Mouse (Mus musculus): ENCODE measurements around the gene Foxn3. TPM values are rescaled to one million over a fixed set of nuclear protein-coding genes. Genes with fewer than 3 reads are reported as not detected.

Gene Foxn3
- polyA plus RNA-seq, 1 experiment: 6.2 TPM

- WGBS: 16% methylated on average over 17 of the region's 17 CpGs
- DNase-seq (ENCODE audit: low read depth, low spot score): no peak
Measured at GRCm38 (mm10) chr12:99529687-99530411, 33.5 kb downstream of the Foxn3 start.

- 86% methylated on average over 5 of the region's 5 CpGs for WGBS
Measured at GRCm38 (mm10) chr12:99528958-99529357, 34.4 kb downstream of the Foxn3 start.

GRCm38 (mm10) chr12:99527452-99527851 lies 35.9 kb downstream of the Foxn3 start:
- DNase-seq (ENCODE audit: low read depth, low spot score): no peak
- 54% methylated on average over 6 of the region's 6 CpGs for WGBS

More at GRCm38 (mm10) chr12:99528958-99529357, 34.4 kb downstream of the Foxn3 start:
- no peak for DNase-seq (ENCODE audit: low read depth, low spot score)

GRCm38 (mm10) chr12:99526571-99527140 lies 36.7 kb downstream of the Foxn3 start:
- 62% methylated on average over 9 of the region's 9 CpGs for WGBS
- no peak for DNase-seq (ENCODE audit: low read depth, low spot score)

GRCm38 (mm10) chr12:99522882-99523281 lies 40.5 kb downstream of the Foxn3 start:
- 82% methylated on average over 2 of the region's 2 CpGs for WGBS
- no peak for DNase-seq (ENCODE audit: low read depth, low spot score)

- 94% methylated on average over 4 of the region's 4 CpGs for WGBS
- no peak for DNase-seq (ENCODE audit: low read depth, low spot score)
Measured at GRCm38 (mm10) chr12:99519862-99520261, 43.5 kb downstream of the Foxn3 start.

GRCm38 (mm10) chr12:99519191-99519614 lies 44.2 kb downstream of the Foxn3 start:
- no peak for DNase-seq (ENCODE audit: low read depth, low spot score)
- WGBS: 56% methylated on average over 9 of the region's 9 CpGs

- no peak for DNase-seq (ENCODE audit: low read depth, low spot score)
- WGBS: 88% methylated on average over 10 of the region's 10 CpGs
Measured at GRCm38 (mm10) chr12:99518640-99519039, 44.7 kb downstream of the Foxn3 start.

- WGBS: 92% methylated on average over 12 of the region's 12 CpGs
- DNase-seq (ENCODE audit: low read depth, low spot score): no peak
Measured at GRCm38 (mm10) chr12:99518126-99518525, 45.3 kb downstream of the Foxn3 start.

GRCm38 (mm10) chr12:99517296-99517695 lies 46.1 kb downstream of the Foxn3 start:
- WGBS: 96% methylated on average over 5 of the region's 5 CpGs
- no peak for DNase-seq (ENCODE audit: low read depth, low spot score)

- 74% methylated on average over 3 of the region's 3 CpGs for WGBS
- no peak for DNase-seq (ENCODE audit: low read depth, low spot score)
Measured at GRCm38 (mm10) chr12:99515481-99515880, 47.9 kb downstream of the Foxn3 start.

GRCm38 (mm10) chr12:99511644-99512043 lies 51.7 kb downstream of the Foxn3 start:
- no peak for DNase-seq (ENCODE audit: low read depth, low spot score)
- WGBS: 86% methylated on average over 5 of the region's 5 CpGs

GRCm38 (mm10) chr12:99510759-99511158 lies 52.6 kb downstream of the Foxn3 start:
- DNase-seq (ENCODE audit: low read depth, low spot score): no peak
- 66% methylated on average over 5 of the region's 5 CpGs for WGBS

- no peak for DNase-seq (ENCODE audit: low read depth, low spot score)
- WGBS: 85% methylated on average over 4 of the region's 4 CpGs
Measured at GRCm38 (mm10) chr12:99502225-99502624, 61.2 kb downstream of the Foxn3 start.

GRCm38 (mm10) chr12:99498978-99499694 lies 64.2 kb downstream of the Foxn3 start:
- WGBS: 74% methylated on average over 9 of the region's 9 CpGs
- no peak for DNase-seq (ENCODE audit: low read depth, low spot score)

GRCm38 (mm10) chr12:99498189-99498977 lies 65.0 kb downstream of the Foxn3 start:
- 77% methylated on average over 18 of the region's 18 CpGs for WGBS
- no peak for DNase-seq (ENCODE audit: low read depth, low spot score)

GRCm38 (mm10) chr12:99496945-99497344 lies 66.4 kb downstream of the Foxn3 start:
- whole genome bisulfite sequencing: 81% methylated on average over 3 of the region's 3 CpGs
- no peak for DNase-seq (ENCODE audit: low read depth, low spot score)

- 80% methylated on average over 6 of the region's 6 CpGs for WGBS
- DNase-seq (ENCODE audit: low read depth, low spot score): no peak
Measured at GRCm38 (mm10) chr12:99490216-99490615, 73.2 kb downstream of the Foxn3 start.

- no peak for DNase-seq (ENCODE audit: low read depth, low spot score)
- 73% methylated on average over 4 of the region's 4 CpGs for WGBS
Measured at GRCm38 (mm10) chr12:99489001-99489592, 74.3 kb downstream of the Foxn3 start.

- no peak for DNase-seq (ENCODE audit: low read depth, low spot score)
- 60% methylated on average over 3 of the region's 3 CpGs for WGBS
Measured at GRCm38 (mm10) chr12:99480372-99480771, 83.0 kb downstream of the Foxn3 start.

Measured in large intestine, adult 2 months (tissue).